In genomic region chr2:166237554-166238269, GRCm38 (mm10) we compare ENCODE assay signal across 9 mouse cellular contexts.
DNase-seq lines count a peak whose midpoint lies in the region; ATAC-seq lines count a peak whose summit lies in the region.
"Had no signal": no experiment of that assay in that cellular context is flagged by ENCODE, and none has a peak within 500 bp of the region (broad histone marks: within the 10 kb centered on the region; RNA-seq: fewer than 3 reads in every experiment).

No protein-coding gene starts in this region.

- no peak overlapping the region for H3K4me3 ChIP-seq in heart, embryonic 13.5 days
- H3K4me3 ChIP-seq in neural tube, embryonic 12.5 days, result no peak overlapping the region
- H3K4me3 ChIP-seq in forebrain, embryonic 13.5 days, result no peak overlapping the region

- ATAC-seq in heart, embryonic 13.5 days (ENCODE audit: extremely low read depth, insufficient number of reproducible peaks, low FRiP score, low TSS enrichment), result no peak
- ATAC-seq in neural tube, embryonic 12.5 days (ENCODE audit: low FRiP score, low read depth), result peak; percentile 92
- no peak for ATAC-seq in forebrain, embryonic 13.5 days

- 49% methylated on average over 13 of the region's 13 CpGs for WGBS in heart, embryonic 13.5 days
- 12% methylated on average over 13 of the region's 13 CpGs for WGBS in neural tube, embryonic 12.5 days
- WGBS in forebrain, embryonic 13.5 days, result 68% methylated on average over 13 of the region's 13 CpGs

- no peaks in the 10 kb centered on the region for H3K9me3 ChIP-seq in heart, embryonic 13.5 days
- peaks cover 9% of the 10 kb centered on the region; the same call in 1 of the 2 replicates for H3K9me3 ChIP-seq in neural tube, embryonic 12.5 days
- 0 out of 2 replicates have a peak, but pooled peaks cover 9% of the 10 kb centered on the region for H3K9me3 ChIP-seq in forebrain, embryonic 13.5 days (replicated peaks)

- no peak for DNase-seq in heart, postnatal 14 days
- peak; percentile 50 for DNase-seq in adipocyte (ENCODE audit: low spot score)
- peak; percentile 49 to 55 for DNase-seq in kidney, postnatal 4 days
- no peak for DNase-seq in layer of hippocampus, postnatal 14 days (ENCODE audit: low spot score in 2 of 2)
- no peak for DNase-seq in frontal cortex, postnatal 36 days (ENCODE audit: low spot score in 2 of 2)
- DNase-seq: cerebellum, adult 11-12 months had no signal

- H3K27me3 ChIP-seq in heart, embryonic 13.5 days (replicated peaks), result no peaks in the 10 kb centered on the region
- H3K27me3 ChIP-seq in neural tube, embryonic 12.5 days (replicated peaks), result no peaks in the 10 kb centered on the region
- H3K27me3 ChIP-seq in forebrain, embryonic 13.5 days, result no peaks in the 10 kb centered on the region

- H3K36me3 ChIP-seq in heart, embryonic 13.5 days, result no peaks in the 10 kb centered on the region
- no peaks in the 10 kb centered on the region for H3K36me3 ChIP-seq in neural tube, embryonic 12.5 days
- no peaks in the 10 kb centered on the region for H3K36me3 ChIP-seq in forebrain, embryonic 13.5 days (ENCODE audit: poor library complexity, severe bottlenecking)

- intact Hi-C loops in heart, postnatal 14 days (cut with DNase I), result no loop called here

- no peak overlapping the region; the same call in 1 of the 2 replicates for H3K9ac ChIP-seq in heart, embryonic 13.5 days
- H3K9ac ChIP-seq in neural tube, embryonic 12.5 days, result no peak overlapping the region
- H3K9ac ChIP-seq in forebrain, embryonic 13.5 days, result no peak overlapping the region

- 0 out of 2 replicates have a peak overlapping the region, but pooled peaks have one; percentile 0 for H3K27ac ChIP-seq in heart, embryonic 13.5 days (replicated peaks)
- peak overlapping the region; percentile 39; the same call in 1 of the 2 replicates for H3K27ac ChIP-seq in neural tube, embryonic 12.5 days
- no peak overlapping the region for H3K27ac ChIP-seq in forebrain, embryonic 13.5 days

- no peak overlapping the region for H3K4me2 ChIP-seq in heart, embryonic 13.5 days
- H3K4me2 ChIP-seq in neural tube, embryonic 12.5 days (replicated peaks), result peak overlapping the region; percentile 32; the same call in 1 of the 2 replicates
- H3K4me2 ChIP-seq in forebrain, embryonic 13.5 days, result no peak overlapping the region

- H3K4me1 ChIP-seq in heart, embryonic 13.5 days, result peaks cover 21% of the 10 kb centered on the region
- H3K4me1 ChIP-seq in neural tube, embryonic 12.5 days, result peaks cover 29% of the 10 kb centered on the region
- 0 out of 2 replicates have a peak, but pooled peaks cover 5% of the 10 kb centered on the region for H3K4me1 ChIP-seq in forebrain, embryonic 13.5 days

Comparison
In these comparisons a context has a peak if more than half of its experiments do, and no peak if none do; other contexts are left out.
1. DNase-seq: peak in adipocyte (single experiment) and kidney, postnatal 4 days (2 of 2); none in heart, postnatal 14 days (0 of 2), layer of hippocampus, postnatal 14 days (0 of 2) and frontal cortex, postnatal 36 days (0 of 2).